Mouse (Mus musculus) cerebellum, adult 9-10 months (tissue): ENCODE data around the gene Fras1.
A peak's percentile ranks its signal among the peaks of the same experiment; 100 is the strongest.

ENCODE experiments used
- DNase-seq: peaks from one replicate; pipeline ENCODE4 v3.0.0; 2022

The Fras1 gene

GRCm38 (mm10) chr5:96702706-96703625 is 329.2 kb downstream of the Fras1 start:
- no peak for DNase-seq

GRCm38 (mm10) chr5:96708515-96708914 is 334.8 kb downstream of the Fras1 start:
- no peak for DNase-seq

GRCm38 (mm10) chr5:96712089-96712684 is 338.4 kb downstream of the Fras1 start:
- DNase-seq, result no peak

GRCm38 (mm10) chr5:96712799-96713198 is 339.0 kb downstream of the Fras1 start:
- no peak for DNase-seq

GRCm38 (mm10) chr5:96716273-96717034 is 342.7 kb downstream of the Fras1 start:
- DNase-seq, result no peak

GRCm38 (mm10) chr5:96717690-96718089 is 343.9 kb downstream of the Fras1 start:
- no peak for DNase-seq

- DNase-seq, result no peak
These were observed 344.8 kb downstream of the Fras1 start for GRCm38 (mm10) chr5:96718601-96719000.

- no peak for DNase-seq
These were observed 345.5 kb downstream of the Fras1 start for GRCm38 (mm10) chr5:96719221-96719620.

- no peak for DNase-seq
These were observed 348.9 kb downstream of the Fras1 start for GRCm38 (mm10) chr5:96722690-96723089.

- no peak for DNase-seq
These were observed 365.6 kb downstream of the Fras1 start for GRCm38 (mm10) chr5:96739138-96739878.

GRCm38 (mm10) chr5:96747195-96747984 is 373.6 kb downstream of the Fras1 start:
- DNase-seq, result no peak

GRCm38 (mm10) chr5:96757615-96758014 is 383.9 kb downstream of the Fras1 start:
- no peak for DNase-seq

- DNase-seq, result no peak
These were observed 388.3 kb downstream of the Fras1 start for GRCm38 (mm10) chr5:96762021-96762420.

GRCm38 (mm10) chr5:96768846-96769471 is 395.2 kb downstream of the Fras1 start:
- peak; percentile 37 for DNase-seq

- DNase-seq, result no peak
These were observed 409.9 kb downstream of the Fras1 start for GRCm38 (mm10) chr5:96783506-96784288.

- DNase-seq, result no peak
These were observed 411.3 kb downstream of the Fras1 start for GRCm38 (mm10) chr5:96785096-96785495.

- no peak for DNase-seq
These were observed 418.7 kb downstream of the Fras1 start for GRCm38 (mm10) chr5:96792422-96792821.

GRCm38 (mm10) chr5:96792936-96793718 is 419.4 kb downstream of the Fras1 start, which contains the start of gene Anxa3:
TSS of gene Anxa3 (plus strand) at chr5:96793339.
- DNase-seq, result no peak

- no peak for DNase-seq
These were observed 420.3 kb downstream of the Fras1 start for GRCm38 (mm10) chr5:96793953-96794635.
